Mouse (Mus musculus) embryonic facial prominence, embryonic 11.5 days (tissue): ENCODE measurements around the gene Wnk2. TPM values are rescaled to one million over a fixed set of nuclear protein-coding genes. Genes with fewer than 3 reads are reported as not detected.

Source experiments
- ATAC-seq: fragments of 200-750 bp; cut with Nextera tagmentation; replicated peaks from 2 replicates; pipeline ENCODE4 v1.8.0; 2017; ENCODE audit warnings: low read depth; ENCODE audit not compliant: insufficient number of reproducible peaks, low FRiP score, low TSS enrichment
- DNase-seq: peaks from one replicate; pipeline ENCODE4 v3.0.0-alpha.2; 2015; ENCODE audit warnings: low spot score
- H3K27ac ChIP-seq: fragments of 300-500 bp; sonication (generic); replicated peaks from 2 replicates; pipeline ENCODE4 v1.5.1; 2014; ENCODE audit warnings: mild to moderate bottlenecking, low read depth, low read length, control low read depth
- H3K27me3 ChIP-seq: fragments of 300-500 bp; sonication (generic); 2 replicates; pipeline ENCODE4 v1.6.1; 2014; ENCODE audit warnings: mild to moderate bottlenecking, low read length, moderate library complexity, mixed read lengths; ENCODE audit not compliant: control insufficient read depth, insufficient read depth
- H3K36me3 ChIP-seq: fragments of 300-500 bp; sonication (generic); replicated peaks from 2 replicates; pipeline ENCODE4 v1.6.1; 2014; ENCODE audit warnings: low read depth, mild to moderate bottlenecking, low read length, moderate library complexity, mixed read lengths; ENCODE audit not compliant: control insufficient read depth, insufficient read depth
- H3K4me1 ChIP-seq: fragments of 300-500 bp; sonication (generic); 2 replicates; pipeline ENCODE4 v1.6.1; 2014; ENCODE audit warnings: low read length, mixed read lengths; ENCODE audit not compliant: control insufficient read depth, insufficient read depth
- H3K4me2 ChIP-seq: fragments of 300-500 bp; sonication (generic); 2 replicates; pipeline ENCODE4 v1.6.1; 2014; ENCODE audit warnings: low read depth, mild to moderate bottlenecking, control low read depth, low read length, moderate library complexity
- H3K4me3 ChIP-seq: fragments of 300-500 bp; sonication (generic); 2 replicates; pipeline ENCODE4 v1.5.1; 2014; ENCODE audit warnings: low read depth, low read length, control low read depth
- H3K9ac ChIP-seq: fragments of 300-500 bp; sonication (generic); replicated peaks from 2 replicates; pipeline ENCODE4 v1.6.1; 2014; ENCODE audit warnings: mild to moderate bottlenecking, control low read depth, low read length
- H3K9me3 ChIP-seq: fragments of 300-500 bp; sonication (generic); replicated peaks from 2 replicates; pipeline ENCODE4 v1.6.1; 2016; ENCODE audit warnings: mild to moderate bottlenecking, low read length, inconsistent platforms, mixed read lengths; ENCODE audit not compliant: control insufficient read depth
- WGBS: fragments of 180-500 bp; shearing (Covaris S2); extraction: QIAGEN DNeasy Blood & Tissue Kit; methylation state at CpG from one replicate; pipeline ENCODE4 v1.1.7; 2014; 5-methylcytosine and 5-hydroxymethylcytosine counted together
- polyA plus RNA-seq: library from polyadenylated mRNA; unstranded; fragments of >200 nt; fragmentation: Nextera tagmentation; extraction: Ambion mirVana; gene quantifications from 2 replicates; pipeline ENCODE4 v1.2.1, GENCODE M21; 2014

Gene Wnk2
- polyA plus RNA-seq, 1 experiment from 2014 or later, result 2.5 TPM

- no peak for ATAC-seq
Observed at GRCm38 (mm10) chr13:49190876-49191672, 43.3 kb upstream of the Wnk2 start.

GRCm38 (mm10) chr13:49189970-49190870 is 42.4 kb upstream of the Wnk2 start:
- Histone ChIP-seq H3K9me3 (no peaks in the 10 kb centered on the region), H3K4me2 (no peak overlapping the region), H3K36me3 (no peaks in the 10 kb centered on the region), H3K9ac (no peak overlapping the region), H3K27me3 (no peaks in the 10 kb centered on the region), H3K4me3 (no peak overlapping the region), H3K27ac (no peak overlapping the region), H3K4me1 (0 out of 2 replicates have a peak, but pooled peaks cover 2% of the 10 kb centered on the region)
- no peak for DNase-seq
- ATAC-seq, result no peak
- WGBS, result 68% methylated on average over 12 of the region's 12 CpGs

More at GRCm38 (mm10) chr13:49190876-49191672, 43.3 kb upstream of the Wnk2 start:
- no peak for DNase-seq
- Histone ChIP-seq H3K9ac (no peak overlapping the region; the same call in 1 of the 2 replicates), H3K27ac (no peak overlapping the region), H3K4me2 (no peak overlapping the region), H3K9me3 (no peaks in the 10 kb centered on the region), H3K36me3 (no peaks in the 10 kb centered on the region; the same call in 1 of the 2 replicates), H3K4me1 (0 out of 2 replicates have a peak, but pooled peaks cover 2% of the 10 kb centered on the region), H3K27me3 (no peaks in the 10 kb centered on the region), H3K4me3 (no peak overlapping the region)
- WGBS, result 77% methylated on average over 7 of the region's 7 CpGs

GRCm38 (mm10) chr13:49188966-49189360 is 41.1 kb upstream of the Wnk2 start:
- no peak overlapping the region for H3K4me3 ChIP-seq
- H3K36me3 ChIP-seq, result no peaks in the 10 kb centered on the region
- H3K9ac ChIP-seq, result no peak overlapping the region
- ATAC-seq (no peak), DNase-seq (no peak)
- no peak overlapping the region for H3K4me2 ChIP-seq
- 44% methylated on average over 2 of the region's 2 CpGs for WGBS
- H3K4me1 ChIP-seq, result 0 out of 2 replicates have a peak, but pooled peaks cover 2% of the 10 kb centered on the region
- H3K9me3 ChIP-seq, result no peaks in the 10 kb centered on the region
- H3K27me3 ChIP-seq, result no peaks in the 10 kb centered on the region
- no peak overlapping the region for H3K27ac ChIP-seq

- Histone ChIP-seq H3K27ac (no peak overlapping the region), H3K4me1 (0 out of 2 replicates have a peak, but pooled peaks cover 2% of the 10 kb centered on the region), H3K4me3 (peak overlapping the region; percentile 69), H3K36me3 (no peaks in the 10 kb centered on the region), H3K9ac (no peak overlapping the region), H3K9me3 (no peaks in the 10 kb centered on the region), H3K27me3 (no peaks in the 10 kb centered on the region), H3K4me2 (peak overlapping the region; percentile 97)
- WGBS, result 20% methylated on average over 15 of the region's 15 CpGs
- peak; percentile 66 for DNase-seq
- ATAC-seq, result no peak
Observed at GRCm38 (mm10) chr13:49188219-49188965, 40.6 kb upstream of the Wnk2 start.

- H3K4me1 ChIP-seq, result 0 out of 2 replicates have a peak, but pooled peaks cover 2% of the 10 kb centered on the region
- DNase-seq, result peak; percentile 84
- H3K9ac ChIP-seq, result peak within 1 kb of the TSS; percentile 69
- peak within 1 kb of the TSS; percentile 69 for H3K4me3 ChIP-seq
- 1% methylated on average over 77 of the region's 87 CpGs for WGBS
- H3K9me3 ChIP-seq, result no peaks in the 10 kb centered on the region
- H3K27ac ChIP-seq, result no peak within 1 kb of the TSS
- peak within 1 kb of the TSS; percentile 97 for H3K4me2 ChIP-seq
- no peaks in the 10 kb centered on the region for H3K27me3 ChIP-seq
- no peaks in the 10 kb centered on the region for H3K36me3 ChIP-seq
- ATAC-seq, result peak; percentile 89
Observed at GRCm38 (mm10) chr13:49187288-49188218, 39.7 kb upstream of the Wnk2 start, which contains the start of gene Ninj1. TSS of gene Ninj1 (plus strand) at chr13:49187485.

GRCm38 (mm10) chr13:49186798-49187287 is 39.0 kb upstream of the Wnk2 start:
- peak overlapping the region; percentile 69; the same call in 1 of the 2 replicates for H3K4me3 ChIP-seq
- 16% methylated on average over 11 of the region's 11 CpGs for WGBS
- H3K9me3 ChIP-seq, result no peaks in the 10 kb centered on the region
- H3K36me3 ChIP-seq, result no peaks in the 10 kb centered on the region
- H3K27ac ChIP-seq, result no peak overlapping the region
- DNase-seq, result no peak
- H3K9ac ChIP-seq, result peak overlapping the region; percentile 66
- H3K4me2 ChIP-seq, result peak overlapping the region; percentile 97
- 0 out of 2 replicates have a peak, but pooled peaks cover 2% of the 10 kb centered on the region for H3K4me1 ChIP-seq
- ATAC-seq, result peak; percentile 10; the same call in 1 of the 2 replicates
- H3K27me3 ChIP-seq, result no peaks in the 10 kb centered on the region
